Mouse (Mus musculus) CH12.LX (cell line): ENCODE measurements around the gene Caskin1. TPM values are rescaled to one million over a fixed set of nuclear protein-coding genes. Genes with fewer than 3 reads are reported as not detected.

Experiments used
- DNase-seq: peaks from one replicate; pipeline ENCODE4 v3.0.0-alpha.2; 2013; ENCODE audit errors: extremely low read depth
- H3K27ac ChIP-seq: 2 replicates; pipeline ENCODE4 v1.5.1; 2012; ENCODE audit warnings: low read depth, mild to moderate bottlenecking, control low read depth, moderate library complexity; ENCODE audit not compliant: insufficient read depth
- H3K27me3 ChIP-seq: replicated peaks from 2 replicates; pipeline ENCODE3; 2012; ENCODE audit warnings: inconsistent platforms
- H3K36me3 ChIP-seq, 2 experiments: replicated peaks in 1 of 2; 2 replicates each; pipeline versions ENCODE3 to v1.6.1; 2012; ENCODE audit warnings: inconsistent platforms in 1 of 2, low read length in 1 of 2, mild to moderate bottlenecking in 1 of 2, mixed read lengths in 1 of 2, moderate library complexity in 1 of 2; ENCODE audit not compliant: control insufficient read depth in 1 of 2, insufficient read depth in 1 of 2
- H3K4me1 ChIP-seq, 2 experiments: 2 replicates each; pipeline ENCODE4 v1.6.1; 2012; ENCODE audit warnings: inconsistent platforms in 1 of 2, moderate library complexity in 1 of 2; ENCODE audit not compliant: insufficient read depth in 2 of 2, control insufficient read depth in 1 of 2
- H3K4me2 ChIP-seq: 2 replicates; pipeline ENCODE4 v1.6.1; 2012; ENCODE audit warnings: low read depth, mild to moderate bottlenecking, control low read depth; ENCODE audit not compliant: poor library complexity, insufficient read depth, severe bottlenecking
- H3K4me3 ChIP-seq, 3 experiments: fragments of 150-350 bp in 1 of 3; sonication (generic) in 1 of 3; replicated peaks in 1 of 3; 2 replicates each; pipeline versions ENCODE3 to v1.5.1; 2011 to 2012; ENCODE audit warnings: low read depth in 2 of 3, low read length in 2 of 3, mild to moderate bottlenecking in 2 of 3, moderate library complexity in 2 of 3, control low read depth in 1 of 3, improper control_type of control experiment in 1 of 3, inconsistent platforms in 1 of 3, mixed read lengths in 1 of 3; ENCODE audit not compliant: poor library complexity in 1 of 3
- H3K79me2 ChIP-seq: replicated peaks from 2 replicates; pipeline ENCODE4 v1.6.1; 2012; ENCODE audit warnings: mild to moderate bottlenecking, moderate library complexity; ENCODE audit not compliant: control insufficient read depth, poor library complexity, insufficient read depth, severe bottlenecking; ENCODE audit errors: extremely low read depth
- H3K9ac ChIP-seq: 2 replicates; pipeline ENCODE4 v1.6.1; 2012; ENCODE audit warnings: low read depth, mild to moderate bottlenecking, control low read depth, moderate library complexity; ENCODE audit not compliant: insufficient read depth
- H3K9me3 ChIP-seq: replicated peaks from 2 replicates; pipeline ENCODE3; 2012; ENCODE audit warnings: low read length, inconsistent platforms, mixed read lengths
- BHLHE40 ChIP-seq: IDR thresholded peaks from 2 replicates; pipeline ENCODE4 v1.6.1; 2011; ENCODE audit warnings: mild to moderate bottlenecking, low read depth, low read length, improper control_type of control experiment
- CTCF ChIP-seq, 2 experiments: IDR thresholded peaks in 1 of 2; conservative IDR thresholded peaks in 1 of 2; 2 replicates each; pipeline ENCODE4 v1.5.1; 2011 to 2012; ENCODE audit warnings: low read depth in 2 of 2, low read length in 2 of 2, improper control_type of control experiment in 1 of 2, inconsistent platforms in 1 of 2, mild to moderate bottlenecking in 1 of 2, moderate library complexity in 1 of 2
- ELF1 ChIP-seq: IDR thresholded peaks from 2 replicates; pipeline ENCODE4 v1.6.1; 2014; ENCODE audit warnings: low read depth, mild to moderate bottlenecking, inconsistent platforms, low read length, improper control_type of control experiment
- EP300 ChIP-seq: IDR thresholded peaks from 2 replicates; pipeline ENCODE4 v1.6.1; 2011; ENCODE audit warnings: low read length, improper control_type of control experiment
- ETS1 ChIP-seq: conservative IDR thresholded peaks from 2 replicates; pipeline ENCODE4 v1.6.1; 2012; ENCODE audit warnings: low read depth, mild to moderate bottlenecking, inconsistent platforms, low read length, improper control_type of control experiment, moderate library complexity
- GABPA ChIP-seq: IDR thresholded peaks from 2 replicates; pipeline ENCODE4 v1.6.1; 2012; ENCODE audit warnings: low read depth, low read length, improper control_type of control experiment, inconsistent platforms; ENCODE audit not compliant: insufficient replicate concordance
- HCFC1 ChIP-seq: IDR thresholded peaks from 2 replicates; pipeline ENCODE4 v1.6.1; 2012; ENCODE audit warnings: low read depth, mild to moderate bottlenecking, inconsistent platforms, low read length, improper control_type of control experiment
- IRF4 ChIP-seq: IDR thresholded peaks from 2 replicates; pipeline ENCODE4 v1.6.1; 2014; ENCODE audit warnings: low read depth, mild to moderate bottlenecking, inconsistent platforms, low read length, improper control_type of control experiment
- MAFK ChIP-seq: IDR thresholded peaks from 2 replicates; pipeline ENCODE4 v1.6.1; 2011; ENCODE audit warnings: low read length, improper control_type of control experiment; ENCODE audit not compliant: insufficient replicate concordance
- NELFE ChIP-seq: IDR thresholded peaks from 2 replicates; pipeline ENCODE4 v1.6.1; 2011; ENCODE audit warnings: low read depth, low read length, improper control_type of control experiment
- RAD21 ChIP-seq: IDR thresholded peaks from 2 replicates; pipeline ENCODE4 v1.6.1; 2011; ENCODE audit warnings: low read depth, mild to moderate bottlenecking, low read length, improper control_type of control experiment, moderate library complexity
- SIN3A ChIP-seq: IDR thresholded peaks from 2 replicates; pipeline ENCODE4 v1.6.1; 2012; ENCODE audit warnings: low read length, improper control_type of control experiment, inconsistent platforms
- TBP ChIP-seq: conservative IDR thresholded peaks from 2 replicates; pipeline ENCODE4 v1.6.1; 2011; ENCODE audit warnings: low read depth, low read length, improper control_type of control experiment
- UBTF ChIP-seq: IDR thresholded peaks from 2 replicates; pipeline ENCODE4 v1.6.1; 2012; ENCODE audit warnings: low read depth, mild to moderate bottlenecking, inconsistent platforms, low read length, improper control_type of control experiment, moderate library complexity
- USF2 ChIP-seq: conservative IDR thresholded peaks from 2 replicates; pipeline ENCODE4 v1.6.1; 2011; ENCODE audit warnings: low read depth, low read length, improper control_type of control experiment
- ZKSCAN1 ChIP-seq: IDR thresholded peaks from 2 replicates; pipeline ENCODE4 v1.6.1; 2012; ENCODE audit warnings: low read depth, inconsistent platforms, low read length, improper control_type of control experiment, borderline replicate concordance
- ZNF384 ChIP-seq: IDR thresholded peaks from 2 replicates; pipeline ENCODE4 v1.6.1; 2012; ENCODE audit warnings: low read depth, low read length, improper control_type of control experiment, inconsistent platforms
- dilution Hi-C: fragments of 300-500 bp; cut with MboI; formaldehyde crosslinking; loops from 2 replicates; pipeline ENCODE4 v1.14.3; 2020; ENCODE audit warnings: low sequenced_read_pairs; ENCODE audit not compliant: extremely low pct_unique_long_range_greater_than_20kb, extremely low pct_ligation_motif_present
- in situ Hi-C: fragments of 300-500 bp; cut with MboI; formaldehyde crosslinking; loops from 3 replicates; pipeline ENCODE4 v1.14.3; 2019; ENCODE audit warnings: low sequenced_read_pairs, low pct_ligation_motif_present, low pct_unique_long_range_greater_than_20kb, mixed read lengths
- polyA plus RNA-seq: library from polyadenylated mRNA; unstranded; fragments of >175 nt; gene quantifications from 2 replicates; pipeline ENCODE4 v1.2.1, GENCODE M21; 2012; ENCODE audit warnings: low read depth; ENCODE audit not compliant: insufficient read length
- total RNA-seq, 2 experiments: library from RNA; depleted of rRNA; stranded (reverse); fragments of 300-350 nt in 1 of 2; fragments of >200 nt in 1 of 2; gene quantifications; 2 replicates each; pipeline ENCODE4 v1.2.3; 2012 to 2014

Gene Caskin1
- total and polyA plus RNA-seq, 3 experiments = 0.08 to 0.71 TPM; not detected in 1

DNA sequence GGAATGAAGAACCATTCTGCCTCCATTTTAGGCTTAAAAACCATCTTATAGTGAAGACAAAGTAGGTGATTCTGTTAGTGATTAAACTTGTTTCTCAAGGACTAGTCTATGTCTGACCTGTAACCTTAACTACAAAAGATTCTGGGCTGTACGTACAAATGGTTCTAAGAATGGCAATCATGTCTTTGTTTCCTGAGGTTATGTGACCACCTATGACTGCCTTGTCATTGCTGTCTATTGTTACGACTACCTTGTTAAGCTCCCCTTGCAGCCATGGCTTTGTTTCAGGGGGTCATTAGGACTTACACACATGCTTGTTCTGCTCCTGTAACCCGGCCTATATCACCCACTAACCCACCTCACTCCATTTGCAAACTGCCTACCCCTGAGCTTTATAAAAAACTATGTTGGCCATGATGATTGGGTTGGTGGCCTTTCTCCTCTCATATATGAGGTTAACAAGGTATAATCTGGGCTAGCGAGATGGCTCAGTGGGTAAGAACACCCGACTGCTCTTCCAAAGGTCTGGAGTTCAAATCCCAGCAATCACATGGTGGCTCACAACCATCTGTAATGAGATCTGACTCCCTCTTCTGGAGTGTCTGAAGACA is 19.7 kb upstream of the Caskin1 start:
- in situ Hi-C loops (no loop called here), dilution Hi-C loops (no loop called here)
- no peak for DNase-seq
- Histone ChIP-seq H3K27ac (no peak overlapping the region), H3K79me2 (peaks cover 7% of the 10 kb centered on the region; the same call in 1 of the 2 replicates), H3K36me3 (peaks cover 10 to 39% of the 10 kb centered on the region in 2 experiments), H3K9ac (no peak overlapping the region), H3K4me1 (peaks cover 12 to 23% of the 10 kb centered on the region in 2 experiments), H3K4me2 (no peak overlapping the region), H3K27me3 (no peaks in the 10 kb centered on the region), H3K4me3 (no peak overlapping the region), H3K9me3 (no peaks in the 10 kb centered on the region)
- TF ChIP-seq IRF4 (no peak), ZKSCAN1 (no peak), USF2 (no peak), ETS1 (no peak), BHLHE40 (no peak), NELFE (no peak), ELF1 (0 out of 2 replicates have a peak, but pooled peaks have one; percentile 11), HCFC1 (no peak), GABPA (no peak), RAD21 (no peak), CTCF (conservative IDR thresholded peaks at IDR 0.05 in 1 of 2, IDR thresholded peaks at IDR 0.05 in 1 of 2; ENCODE audit: low read depth in 2 of 2, low read length in 2 of 2) (no peak), UBTF (no peak), SIN3A (no peak), EP300 (no peak), MAFK (no peak), TBP (0 out of 2 replicates have a peak, but pooled peaks have one; percentile 57), ZNF384 (no peak)

DNA sequence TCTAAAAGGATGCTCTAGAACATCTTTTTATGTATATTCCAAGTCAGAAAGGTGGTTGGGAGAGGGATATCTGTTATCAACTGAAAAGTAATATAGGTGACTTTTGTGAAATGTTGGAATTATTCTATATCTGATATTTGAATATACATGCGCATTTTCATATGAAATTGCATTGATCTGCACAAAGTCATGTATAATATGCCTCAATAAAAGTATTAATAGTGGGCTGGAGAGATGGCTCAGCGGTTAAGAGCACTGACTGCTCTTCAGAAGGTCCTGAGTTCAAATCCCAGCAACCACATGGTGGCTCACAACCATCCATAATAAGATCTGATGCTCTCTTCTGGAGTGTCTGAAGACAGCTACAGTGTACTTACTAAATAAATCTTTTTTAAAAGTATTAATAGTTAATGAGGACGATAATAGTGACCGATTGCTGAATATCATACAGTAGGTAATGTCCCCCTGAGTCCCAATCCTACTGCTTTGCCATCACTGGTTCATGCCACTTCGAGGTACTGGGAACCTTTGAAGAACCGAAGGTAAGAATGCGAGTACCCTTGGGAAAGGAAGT is 19.0 kb upstream of the Caskin1 start:
- peak overlapping the region; percentile 70 for H3K9ac ChIP-seq
- H3K9me3 ChIP-seq = no peaks in the 10 kb centered on the region
- H3K27me3 ChIP-seq = no peaks in the 10 kb centered on the region
- TF ChIP-seq NELFE = no peak
- TF ChIP-seq TBP = peak; percentile 96
- H3K4me3 ChIP-seq = peak overlapping the region; percentile 89 to 100 (median 98)
- no peak overlapping the region for H3K4me2 ChIP-seq
- peak overlapping the region; percentile 80 for H3K27ac ChIP-seq
- DNase-seq = no peak
- H3K36me3 ChIP-seq = peaks cover 14 to 46% of the 10 kb centered on the region in 2 experiments
- dilution Hi-C loops (no loop called here), in situ Hi-C loops (no loop called here)
- peaks cover 12 to 23% of the 10 kb centered on the region in 2 experiments for H3K4me1 ChIP-seq
- peaks cover 7% of the 10 kb centered on the region; the same call in 1 of the 2 replicates for H3K79me2 ChIP-seq
